Mouse (Mus musculus): ENCODE measurements around the gene Zfp266. TPM values are rescaled to one million over a fixed set of nuclear protein-coding genes. Genes with fewer than 3 reads are reported as not detected.
A peak's percentile ranks its signal among the peaks of the same experiment; 100 is the strongest.

Gene Zfp266
- polyA plus RNA-seq, 1 experiment: 9.8 TPM

DNA sequence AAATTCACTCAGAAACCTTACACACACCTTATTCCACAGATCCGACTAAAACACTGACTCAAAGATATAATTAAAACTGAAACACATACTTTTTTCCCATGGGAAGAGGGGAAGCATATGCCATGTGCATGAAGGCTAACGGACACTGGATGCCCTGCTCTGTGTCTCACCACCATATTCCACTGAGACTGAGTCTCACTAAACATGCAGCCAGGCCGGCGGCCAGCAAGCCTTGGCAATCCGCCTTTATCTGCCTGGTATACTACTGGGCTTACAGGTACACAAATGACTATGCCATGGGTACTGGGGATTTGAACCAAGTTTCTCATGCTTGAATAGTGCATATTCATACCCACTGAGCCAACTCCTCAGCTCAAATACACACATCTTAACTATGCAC lies 41.8 kb downstream of the Zfp266 start:
- H3K4me3 ChIP-seq (replicated peaks; ENCODE audit: control insufficient read depth, low read depth, low read length): no peak overlapping the region
- 93% methylated on average over 5 of the region's 5 CpGs for WGBS
- H3K4me1 ChIP-seq (ENCODE audit: control insufficient read depth, insufficient read depth, low read length): no peaks in the 10 kb centered on the region
- no peak overlapping the region for H3K27ac ChIP-seq (ENCODE audit: control insufficient read depth, insufficient read depth, low read depth, low read length, poor library complexity)
- TF ChIP-seq CTCF (IDR thresholded peaks at IDR 0.05; ENCODE audit: control insufficient read depth, insufficient read depth, low read length): no peak
- no peak for TF ChIP-seq POLR2A (IDR thresholded peaks at IDR 0.05; ENCODE audit: borderline replicate concordance, control insufficient read depth, low read depth, low read length)

DNA sequence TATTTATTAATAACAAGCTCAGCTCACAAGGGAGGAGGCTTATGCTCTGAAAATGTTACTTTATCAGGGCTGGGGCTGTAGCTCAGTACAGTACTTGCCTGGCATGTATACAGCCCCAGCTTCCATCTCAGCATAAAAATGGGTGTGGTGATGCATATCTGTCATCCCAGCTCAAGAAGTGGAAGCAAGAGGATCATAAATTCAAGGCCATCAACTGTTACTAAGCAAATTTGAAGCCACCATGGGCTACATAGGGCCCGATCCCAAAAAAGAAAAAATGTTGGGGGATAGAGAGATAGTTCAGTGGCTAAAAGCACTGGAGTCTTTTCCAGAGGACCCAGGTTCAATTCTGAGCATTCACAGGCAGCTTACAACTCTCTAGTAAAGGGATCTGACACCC lies 44.6 kb downstream of the Zfp266 start:
- Histone ChIP-seq H3K27ac (ENCODE audit: control insufficient read depth, insufficient read depth, low read depth, low read length, poor library complexity) (no peak overlapping the region), H3K4me1 (ENCODE audit: control insufficient read depth, insufficient read depth, low read length) (no peaks in the 10 kb centered on the region), H3K4me3 (replicated peaks; ENCODE audit: control insufficient read depth, low read depth, low read length) (no peak overlapping the region)
- TF ChIP-seq CTCF (IDR thresholded peaks at IDR 0.05; ENCODE audit: control insufficient read depth, insufficient read depth, low read length) (no peak), POLR2A (IDR thresholded peaks at IDR 0.05; ENCODE audit: borderline replicate concordance, control insufficient read depth, low read depth, low read length) (no peak)
- WGBS: 73% methylated on average over 1 of the region's 1 CpGs

DNA sequence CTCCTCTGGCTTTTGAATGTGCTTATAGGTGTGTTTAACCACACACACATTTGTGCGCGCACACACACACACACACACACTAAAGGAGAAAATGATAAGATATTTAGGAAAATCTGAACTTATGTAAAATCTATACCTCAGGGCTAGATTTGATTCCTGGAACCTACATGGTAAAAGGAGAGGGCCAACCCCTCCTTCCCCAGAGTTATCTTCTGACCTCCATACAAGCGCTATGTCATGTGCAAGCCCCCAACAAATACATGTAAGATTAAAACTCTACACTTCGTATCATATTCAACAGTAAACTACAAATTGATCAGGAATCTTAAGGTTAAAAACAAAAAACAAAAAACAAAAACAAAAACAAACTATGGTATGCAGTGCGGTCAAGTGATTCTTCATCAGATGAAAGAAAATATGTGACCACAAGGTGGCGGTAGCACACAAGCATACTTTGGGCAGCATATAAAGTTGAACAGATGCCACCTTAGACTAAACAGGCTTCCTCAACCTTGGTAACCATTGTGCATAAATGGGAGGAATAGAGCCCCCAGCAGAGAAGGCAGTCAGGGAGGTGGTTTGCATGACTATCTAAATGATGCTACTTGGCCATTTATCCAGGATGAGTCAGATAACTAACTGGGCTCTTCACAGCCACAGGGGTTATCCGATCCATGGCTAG lies 54.3 kb downstream of the Zfp266 start:
- Histone ChIP-seq H3K27ac (ENCODE audit: control insufficient read depth, insufficient read depth, low read depth, low read length, poor library complexity) (no peak overlapping the region), H3K4me3 (replicated peaks; ENCODE audit: control insufficient read depth, low read depth, low read length) (no peak overlapping the region), H3K4me1 (ENCODE audit: control insufficient read depth, insufficient read depth, low read length) (no peaks in the 10 kb centered on the region)
- WGBS: 53% methylated on average over 7 of the region's 7 CpGs
- TF ChIP-seq CTCF (IDR thresholded peaks at IDR 0.05; ENCODE audit: control insufficient read depth, insufficient read depth, low read length) (peak; percentile 55), POLR2A (IDR thresholded peaks at IDR 0.05; ENCODE audit: borderline replicate concordance, control insufficient read depth, low read depth, low read length) (no peak)

DNA sequence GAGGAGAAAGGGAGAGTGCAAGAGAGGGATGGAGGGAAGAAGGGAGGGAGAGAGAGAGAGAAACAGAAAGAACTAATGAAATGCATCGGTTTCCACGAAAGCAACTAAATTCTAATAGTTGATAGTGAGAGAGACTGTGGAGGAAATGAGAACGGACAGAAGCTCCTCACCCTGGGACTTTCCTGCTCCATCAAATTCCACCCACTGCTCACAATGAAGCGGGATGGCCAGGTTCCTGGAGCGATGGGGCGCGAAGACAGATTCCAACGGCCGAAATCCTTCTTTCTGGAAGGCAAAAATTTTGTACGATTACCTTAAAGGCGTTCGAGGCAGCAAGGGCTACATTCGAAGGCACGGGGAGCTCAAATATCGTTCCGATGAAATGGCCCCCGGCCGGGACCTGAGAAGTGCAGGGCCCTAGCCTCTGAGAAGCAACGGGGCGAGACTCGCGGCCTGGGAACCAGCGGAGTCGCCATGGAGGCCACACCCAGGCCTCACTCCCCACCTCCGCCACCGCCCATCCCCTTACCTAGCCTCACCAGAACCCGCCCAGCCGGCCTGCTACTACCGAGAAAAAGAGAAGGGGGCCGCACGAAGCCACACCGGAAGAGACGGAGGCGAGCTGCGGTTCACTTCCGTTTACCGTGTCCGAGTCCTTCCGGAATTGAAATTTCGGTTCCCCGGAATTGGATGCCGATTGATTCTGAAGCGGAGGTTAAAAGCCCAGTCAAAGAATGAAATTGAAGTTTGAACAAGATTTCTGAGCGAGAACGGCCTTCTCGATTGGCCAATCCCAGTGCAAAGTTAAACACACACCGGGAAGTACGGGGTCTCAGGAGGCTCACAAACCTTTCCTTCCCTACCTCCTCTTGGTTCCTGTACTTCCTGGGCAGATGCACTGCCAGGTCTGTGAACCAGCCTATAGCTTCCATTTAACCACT lies 61.6 kb downstream of the Zfp266 start, which contains the start of gene Zfp26:
Zfp26 (minus strand) TSS at position 786 of the 941 bp plus-strand sequence.
- no peak for TF ChIP-seq CTCF (IDR thresholded peaks at IDR 0.05; ENCODE audit: control insufficient read depth, insufficient read depth, low read length)
- peak; percentile 36; the same call in 1 of the 2 replicates for TF ChIP-seq POLR2A (IDR thresholded peaks at IDR 0.05; ENCODE audit: borderline replicate concordance, control insufficient read depth, low read depth, low read length)
- under 1% methylated on average over 48 of the region's 48 CpGs for WGBS
- H3K27ac ChIP-seq (ENCODE audit: control insufficient read depth, insufficient read depth, low read depth, low read length, poor library complexity): peak within 1 kb of the TSS; percentile 73

DNA sequence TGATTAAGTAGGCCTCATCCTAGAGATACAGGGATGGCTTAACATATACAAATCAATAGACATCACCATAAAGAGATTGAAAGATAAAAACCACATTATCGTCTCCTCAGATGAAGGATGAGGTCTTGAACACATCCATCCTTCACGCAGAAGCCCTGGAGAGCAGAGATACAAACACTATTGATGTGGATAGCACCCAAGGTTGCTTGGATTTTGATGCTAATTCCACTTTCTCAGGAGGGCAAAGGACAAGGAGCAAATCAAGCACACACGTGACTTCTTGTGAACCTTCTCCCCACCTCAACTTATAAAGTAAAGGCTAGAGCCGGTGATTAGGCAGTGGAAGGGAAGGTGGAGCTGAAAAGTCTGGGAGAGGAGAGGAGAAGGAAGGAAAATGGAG lies 67.6 kb downstream of the Zfp266 start:
- TF ChIP-seq POLR2A (IDR thresholded peaks at IDR 0.05; ENCODE audit: borderline replicate concordance, control insufficient read depth, low read depth, low read length): no peak
- no peak for TF ChIP-seq CTCF (IDR thresholded peaks at IDR 0.05; ENCODE audit: control insufficient read depth, insufficient read depth, low read length)
- WGBS: 83% methylated on average over 4 of the region's 4 CpGs

More for the DNA sequence above, 61.6 kb downstream of the Zfp266 start, which contains the start of gene Zfp26:
- Histone ChIP-seq H3K4me1 (ENCODE audit: control insufficient read depth, insufficient read depth, low read length) (no peaks in the 10 kb centered on the region; the same call in 1 of the 2 replicates), H3K4me3 (replicated peaks; ENCODE audit: control insufficient read depth, low read depth, low read length) (peak within 1 kb of the TSS; percentile 85)

GRCm38 (mm10) chr9:20451493-20451892 lies 69.7 kb downstream of the Zfp266 start:
- no peak overlapping the region for H3K4me3 ChIP-seq (replicated peaks; ENCODE audit: control insufficient read depth, low read depth, low read length)
- no peak overlapping the region for H3K27ac ChIP-seq (ENCODE audit: control insufficient read depth, insufficient read depth, low read depth, low read length, poor library complexity)
- 90% methylated on average over 1 of the region's 1 CpGs for WGBS
- TF ChIP-seq CTCF (IDR thresholded peaks at IDR 0.05; ENCODE audit: control insufficient read depth, insufficient read depth, low read length) (no peak), POLR2A (IDR thresholded peaks at IDR 0.05; ENCODE audit: borderline replicate concordance, control insufficient read depth, low read depth, low read length) (no peak)
- no peaks in the 10 kb centered on the region for H3K4me1 ChIP-seq (ENCODE audit: control insufficient read depth, insufficient read depth, low read length)

More for the DNA sequence above, 67.6 kb downstream of the Zfp266 start:
- no peaks in the 10 kb centered on the region for H3K4me1 ChIP-seq (ENCODE audit: control insufficient read depth, insufficient read depth, low read length)
- H3K4me3 ChIP-seq (replicated peaks; ENCODE audit: control insufficient read depth, low read depth, low read length): no peak overlapping the region
- H3K27ac ChIP-seq (ENCODE audit: control insufficient read depth, insufficient read depth, low read depth, low read length, poor library complexity): no peak overlapping the region

Other genes with a start within 250 kb of the Zfp266 start
- not detected in 2 replicates for gene Olfr39, start 239.1 kb downstream of the Zfp266 start, polyA plus RNA-seq (2011; ENCODE audit: insufficient read depth, insufficient read length, low replicate concordance, missing spikeins)
- gene Olfr873, start 222.9 kb downstream of the Zfp266 start, polyA plus RNA-seq (2011; ENCODE audit: insufficient read depth, insufficient read length, low replicate concordance, missing spikeins): 0.93 and 1.5 TPM in 2 replicates
- gene Olfr18, start 185.3 kb downstream of the Zfp266 start, polyA plus RNA-seq (2011; ENCODE audit: insufficient read depth, insufficient read length, low replicate concordance, missing spikeins): 0.56 TPM in 1 of 2 replicates, not detected in the other
- 4.6 and 16.3 TPM in 2 replicates for gene Zfp560, start 136.2 kb downstream of the Zfp266 start, polyA plus RNA-seq (2011; ENCODE audit: insufficient read depth, insufficient read length, low replicate concordance, missing spikeins)
- 2.4 and 6.6 TPM in 2 replicates for gene Zfp26, start 61.3 kb downstream of the Zfp266 start, polyA plus RNA-seq (2011; ENCODE audit: insufficient read depth, insufficient read length, low replicate concordance, missing spikeins)
- 4.6 and 11.2 TPM in 2 replicates for gene Zfp426, start 28.7 kb downstream of the Zfp266 start, polyA plus RNA-seq (2011; ENCODE audit: insufficient read depth, insufficient read length, low replicate concordance, missing spikeins)
- gene Zfp846, start 59.9 kb upstream of the Zfp266 start, polyA plus RNA-seq (2011; ENCODE audit: insufficient read depth, insufficient read length, low replicate concordance, missing spikeins): 5.5 and 5.9 TPM in 2 replicates
- 137 and 207 TPM in 2 replicates for gene Ubl5, start 121.5 kb upstream of the Zfp266 start, polyA plus RNA-seq (2011; ENCODE audit: insufficient read depth, insufficient read length, low replicate concordance, missing spikeins)
- gene Fbxl12, start 123.3 kb upstream of the Zfp266 start, polyA plus RNA-seq (2011; ENCODE audit: insufficient read depth, insufficient read length, low replicate concordance, missing spikeins): 10.7 and 28.8 TPM in 2 replicates
- 4.3 and 8.3 TPM in 2 replicates for gene Pin1, start 130.7 kb upstream of the Zfp266 start, polyA plus RNA-seq (2011; ENCODE audit: insufficient read depth, insufficient read length, low replicate concordance, missing spikeins)
- 1.1 TPM in 1 of 2 replicates, not detected in the other for gene Olfm2, start 224.9 kb upstream of the Zfp266 start, polyA plus RNA-seq (2011; ENCODE audit: insufficient read depth, insufficient read length, low replicate concordance, missing spikeins)

Measured in bone marrow, adult 2 months (tissue).